Mouse (Mus musculus) CD8-positive naive resting alpha-beta T cell, adult 57 days (primary cell): ENCODE data around the gene Snrpn. TPM values are rescaled to one million over a fixed set of nuclear protein-coding genes. Genes with fewer than 3 reads are reported as not detected.

Experiments
- total RNA-seq: library from RNA; stranded (reverse); gene quantifications from one replicate; pipeline ENCODE4 v1.2.4, GENCODE M21; 2023

Gene Snrpn
- total RNA-seq: 12.3 TPM

DNA sequence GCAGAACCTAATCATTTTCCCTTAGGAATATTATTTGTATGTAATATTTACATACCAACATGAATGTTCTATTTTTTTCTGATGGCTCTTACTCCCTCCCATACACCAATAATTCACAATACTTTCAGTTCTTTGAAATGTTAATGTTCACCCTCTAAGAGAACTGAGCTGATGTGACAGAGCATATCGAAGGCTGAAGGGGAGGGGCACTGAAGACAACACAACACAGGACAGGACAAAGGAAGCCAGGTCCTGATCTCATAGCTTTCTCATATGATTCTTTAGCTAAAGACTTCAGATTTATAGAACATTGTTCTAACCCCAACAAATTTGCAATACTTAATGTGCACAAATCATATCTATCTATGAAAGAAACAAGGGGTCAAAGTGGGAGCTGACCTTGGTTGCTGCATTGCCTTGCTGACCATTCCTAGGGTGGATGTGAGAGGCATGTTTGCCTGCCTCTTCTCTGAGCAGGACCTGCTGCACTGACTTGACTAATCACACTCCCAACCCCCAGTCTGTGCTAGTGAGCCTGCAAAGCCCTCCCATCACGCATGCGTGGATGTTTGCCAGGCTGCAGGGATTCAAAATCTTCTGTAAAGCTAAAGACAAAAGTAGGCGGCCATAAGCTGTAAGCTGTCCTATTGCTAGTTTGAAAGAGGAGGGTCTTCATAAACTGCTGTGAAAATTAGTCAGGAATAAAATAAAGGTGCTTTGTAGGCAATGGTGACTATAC lies at the start of gene Snrpn:
TSS of gene Snrpn (minus strand) at position 478 of the 739 bp plus-strand sequence.

DNA sequence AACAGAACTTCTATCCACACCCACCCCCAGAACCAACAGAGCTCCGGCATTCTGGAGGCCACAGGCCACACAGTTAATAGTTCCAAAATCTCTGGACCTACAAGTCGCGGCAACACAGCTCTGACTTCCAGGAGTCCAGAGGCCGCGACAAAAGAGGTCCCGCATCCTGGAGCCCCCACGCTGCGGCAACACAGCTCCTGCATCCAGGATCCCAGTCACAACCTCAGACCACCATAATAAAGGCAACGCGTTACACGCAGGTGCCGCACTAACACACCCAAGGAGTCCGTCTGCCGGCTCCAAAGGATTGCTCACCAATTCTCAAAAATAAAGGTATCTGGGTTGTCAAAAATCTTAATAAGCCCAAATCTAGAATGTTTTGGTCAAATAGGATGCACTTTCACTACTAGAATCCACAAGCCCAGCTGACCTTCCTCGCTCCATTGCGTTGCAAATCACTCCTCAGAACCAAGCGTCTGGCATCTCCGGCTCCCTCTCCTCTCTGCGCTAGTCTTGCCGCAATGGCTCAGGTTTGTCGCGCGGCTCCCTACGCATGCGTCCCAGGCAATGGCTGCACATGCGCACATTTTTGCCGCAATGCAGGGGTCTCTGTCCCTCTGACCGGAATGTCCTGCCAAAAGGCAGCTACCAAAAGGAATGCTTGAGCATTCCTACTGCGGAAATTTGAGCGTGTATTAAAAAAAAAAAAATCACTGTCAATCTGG lies 135.3 kb downstream of the Snrpn start, which contains the start of the genes Snurf and Gm38393:
TSS of gene Snurf (minus strand) at position 444 of the 725 bp plus-strand sequence.
TSS of gene Gm38393 (minus strand) at position 459 of the 725 bp plus-strand sequence.

Other genes starting within 250 kb of the Snrpn start
- gene Snurf, start 135.2 kb downstream of the Snrpn start, total RNA-seq: 32.9 TPM
- gene Gm38393, start 135.2 kb downstream of the Snrpn start, total RNA-seq: 4.0 TPM